Mouse (Mus musculus) small intestine, adult 2 months (tissue): Measurements from ENCODE around the gene Rbp7. TPM values are rescaled to one million over a fixed set of nuclear protein-coding genes. Genes with fewer than 3 reads are reported as not detected.

Experiments used
- H3K27ac ChIP-seq: fragments of 200-500 bp; 2 replicates; pipeline ENCODE4 v1.5.1; 2012; ENCODE audit warnings: low read depth, low read length, control low read depth, inconsistent platforms; ENCODE audit not compliant: insufficient read depth
- H3K27me3 ChIP-seq: fragments of 200-500 bp; 2 replicates; pipeline ENCODE4 v1.6.1; 2012; ENCODE audit warnings: mild to moderate bottlenecking, moderate library complexity, low read length, inconsistent platforms; ENCODE audit not compliant: control insufficient read depth, insufficient read depth
- H3K36me3 ChIP-seq: fragments of 200-500 bp; 2 replicates; pipeline ENCODE4 v1.6.1; 2012; ENCODE audit warnings: mild to moderate bottlenecking, low read length, control low read depth, inconsistent platforms; ENCODE audit not compliant: control insufficient read depth, insufficient read depth
- H3K4me1 ChIP-seq: fragments of 200-500 bp; 2 replicates; pipeline ENCODE4 v1.6.1; 2012; ENCODE audit warnings: low read length, inconsistent platforms, mixed read lengths; ENCODE audit not compliant: control insufficient read depth, insufficient read depth, insufficient read length
- H3K4me3 ChIP-seq: fragments of 200-500 bp; 2 replicates; pipeline ENCODE4 v1.5.1; 2012; ENCODE audit warnings: low read depth, mild to moderate bottlenecking, control low read depth, inconsistent platforms, low read length, moderate library complexity
- CTCF ChIP-seq: fragments of 200-500 bp; IDR thresholded peaks from 2 replicates; pipeline ENCODE4 v1.5.1; 2012; ENCODE audit warnings: low read depth, mild to moderate bottlenecking, control low read depth, inconsistent platforms, low read length, moderate library complexity, mixed read lengths; ENCODE audit not compliant: insufficient replicate concordance, insufficient read length; ENCODE audit errors: extremely low read depth
- POLR2A ChIP-seq: fragments of 200-500 bp; IDR thresholded peaks from 2 replicates; pipeline ENCODE4 v1.6.1; 2012; ENCODE audit warnings: low read depth, mild to moderate bottlenecking, control low read depth, inconsistent platforms, low read length, moderate library complexity
- WGBS: fragments of 180-500 bp; shearing (Covaris S2); methylation state at CpG from one replicate; pipeline ENCODE4 v1.1.7; 2018; 5-methylcytosine and 5-hydroxymethylcytosine counted together
- polyA plus RNA-seq: library from polyadenylated mRNA; depleted of rRNA; stranded (reverse); fragments of >200 nt; gene quantifications from 2 replicates; pipeline ENCODE4 v1.2.3, GENCODE M21; 2012; rRNA removed

Rbp7 gene
- polyA plus RNA-seq, 1 experiment: 3.9 TPM

GRCm38 (mm10) chr4:149405713-149406443, 48.9 kb downstream of the Rbp7 start:
- Histone ChIP-seq H3K27ac (no peak overlapping the region), H3K4me3 (no peak overlapping the region), H3K36me3 (no peaks in the 10 kb centered on the region), H3K4me1 (peaks cover 32% of the 10 kb centered on the region), H3K27me3 (no peaks in the 10 kb centered on the region)
- 77% methylated on average over 16 of the region's 16 CpGs for WGBS
- no peak for TF ChIP-seq POLR2A

GRCm38 (mm10) chr4:149404640-149405465, 49.9 kb downstream of the Rbp7 start:
- Histone ChIP-seq H3K27ac (no peak overlapping the region), H3K4me1 (peaks cover 36% of the 10 kb centered on the region), H3K4me3 (no peak overlapping the region), H3K27me3 (no peaks in the 10 kb centered on the region), H3K36me3 (no peaks in the 10 kb centered on the region)
- WGBS: 48% methylated on average over 19 of the region's 19 CpGs
- TF ChIP-seq CTCF (no peak), POLR2A (no peak)

- H3K27ac ChIP-seq: no peak overlapping the region
- 13% methylated on average over 6 of the region's 6 CpGs for WGBS
- H3K4me1 ChIP-seq: peaks cover 48% of the 10 kb centered on the region
- no peaks in the 10 kb centered on the region for H3K27me3 ChIP-seq
- no peak overlapping the region for H3K4me3 ChIP-seq
- no peak for TF ChIP-seq CTCF
- TF ChIP-seq POLR2A: no peak
- H3K36me3 ChIP-seq: peaks cover 3% of the 10 kb centered on the region; the same call in 1 of the 2 replicates
These were observed 51.7 kb downstream of the Rbp7 start for GRCm38 (mm10) chr4:149403037-149403436.

GRCm38 (mm10) chr4:149401591-149401982, 53.2 kb downstream of the Rbp7 start:
- Histone ChIP-seq H3K27ac (peak overlapping the region; percentile 81), H3K4me1 (peaks cover 56% of the 10 kb centered on the region), H3K36me3 (peaks cover 8% of the 10 kb centered on the region), H3K4me3 (no peak overlapping the region), H3K27me3 (no peaks in the 10 kb centered on the region)
- TF ChIP-seq CTCF: no peak
- no peak for TF ChIP-seq POLR2A
- 28% methylated on average over 8 of the region's 8 CpGs for WGBS

GRCm38 (mm10) chr4:149400878-149401590, 53.7 kb downstream of the Rbp7 start:
- peak overlapping the region; percentile 81 for H3K27ac ChIP-seq
- peaks cover 57% of the 10 kb centered on the region for H3K4me1 ChIP-seq
- WGBS: 28% methylated on average over 12 of the region's 12 CpGs
- peaks cover 8% of the 10 kb centered on the region for H3K36me3 ChIP-seq
- H3K4me3 ChIP-seq: no peak overlapping the region
- TF ChIP-seq CTCF (no peak), POLR2A (no peak)
- no peaks in the 10 kb centered on the region for H3K27me3 ChIP-seq

Other genes starting within 250 kb of the Rbp7 start
- 9.4 and 19.4 TPM in 2 replicates for gene Kif1b, start 147.3 kb downstream of the Rbp7 start, polyA plus RNA-seq
- gene Ube4b, start 28.2 kb downstream of the Rbp7 start, polyA plus RNA-seq: 51.0 and 115 TPM in 2 replicates
- gene Tmem274, start 22.4 kb upstream of the Rbp7 start, polyA plus RNA-seq: not detected in 2 replicates
- 6.4 and 9.8 TPM in 2 replicates for gene Nmnat1, start 30.2 kb upstream of the Rbp7 start, polyA plus RNA-seq
- gene Lzic, start 30.3 kb upstream of the Rbp7 start, polyA plus RNA-seq: 5.1 and 16.8 TPM in 2 replicates
- gene Ctnnbip1, start 63.3 kb upstream of the Rbp7 start, polyA plus RNA-seq: 10.8 and 27.2 TPM in 2 replicates
- gene Clstn1, start 131.5 kb upstream of the Rbp7 start, polyA plus RNA-seq: 35.6 and 76.4 TPM in 2 replicates
- 7.0 and 11.7 TPM in 2 replicates for gene Pik3cd, start 247.6 kb upstream of the Rbp7 start, polyA plus RNA-seq